Mouse (Mus musculus) erythroblast, embryonic 14.5 days (primary cell): ENCODE results near the gene Papola. TPM values are rescaled to one million over a fixed set of nuclear protein-coding genes. Genes with fewer than 3 reads are reported as not detected.

ENCODE experiments used
- H3K27me3 ChIP-seq: 2 replicates; pipeline ENCODE4 v1.6.1; 2012; ENCODE audit warnings: inconsistent platforms; ENCODE audit not compliant: control insufficient read depth
- H3K36me3 ChIP-seq: 2 replicates; pipeline ENCODE4 v1.6.1; 2012; ENCODE audit warnings: mild to moderate bottlenecking, inconsistent platforms; ENCODE audit not compliant: control insufficient read depth
- H3K4me1 ChIP-seq: 2 replicates; pipeline ENCODE4 v1.6.1; 2012; ENCODE audit warnings: inconsistent platforms; ENCODE audit not compliant: control insufficient read depth
- H3K4me3 ChIP-seq: replicated peaks from 2 replicates; pipeline ENCODE3; 2012; ENCODE audit warnings: moderate library complexity, mild to moderate bottlenecking, inconsistent platforms
- H3K9me3 ChIP-seq: 2 replicates; pipeline ENCODE4 v1.6.1; 2012; ENCODE audit warnings: low read length, inconsistent platforms, mixed read lengths; ENCODE audit not compliant: control insufficient read depth
- GATA1 ChIP-seq: IDR thresholded peaks from 2 replicates; pipeline ENCODE4 v1.6.1; 2012; ENCODE audit warnings: low read length, inconsistent platforms, mixed read lengths
- TAL1 ChIP-seq: IDR thresholded peaks from 3 replicates; pipeline ENCODE4 v1.6.1; 2012; ENCODE audit warnings: low read length, inconsistent platforms, mixed read lengths
- polyA plus RNA-seq: library from polyadenylated mRNA; stranded (reverse); fragments of >175 nt; gene quantifications from 2 replicates; pipeline ENCODE4 v1.2.3, GENCODE M21; 2012

Gene Papola
- 8.4 and 14.5 TPM in 2 replicates for polyA plus RNA-seq

- peaks cover 26% of the 10 kb centered on the region for H3K36me3 ChIP-seq
- no peaks in the 10 kb centered on the region for H3K27me3 ChIP-seq
- H3K4me3 ChIP-seq: peak within 1 kb of the TSS; percentile 95
- no peak for TF ChIP-seq TAL1
- no peak for TF ChIP-seq GATA1
- peaks cover 37% of the 10 kb centered on the region for H3K4me1 ChIP-seq
- H3K9me3 ChIP-seq: no peaks in the 10 kb centered on the region
Observed at GRCm38 (mm10) chr12:105784196-105784999, at the start of gene Papola. Papola (plus strand) TSS chr12:105784694.

GRCm38 (mm10) chr12:105735226-105735888 lies 49.1 kb upstream of the Papola start:
- H3K9me3 ChIP-seq: peaks cover 10% of the 10 kb centered on the region
- H3K4me3 ChIP-seq: no peak overlapping the region
- H3K36me3 ChIP-seq: no peaks in the 10 kb centered on the region; the same call in 1 of the 2 replicates
- TF ChIP-seq GATA1 (no peak), TAL1 (no peak)
- no peaks in the 10 kb centered on the region for H3K27me3 ChIP-seq
- H3K4me1 ChIP-seq: peaks cover 15% of the 10 kb centered on the region

- no peaks in the 10 kb centered on the region; the same call in 1 of the 2 replicates for H3K36me3 ChIP-seq
- no peak overlapping the region for H3K4me3 ChIP-seq
- H3K27me3 ChIP-seq: no peaks in the 10 kb centered on the region
- peaks cover 13% of the 10 kb centered on the region for H3K4me1 ChIP-seq
- TF ChIP-seq GATA1 (no peak), TAL1 (no peak)
- H3K9me3 ChIP-seq: peaks cover 10% of the 10 kb centered on the region
Observed at GRCm38 (mm10) chr12:105735889-105736251, 48.6 kb upstream of the Papola start.

- peaks cover 8% of the 10 kb centered on the region for H3K4me1 ChIP-seq
- no peak for TF ChIP-seq GATA1
- no peaks in the 10 kb centered on the region for H3K27me3 ChIP-seq
- no peaks in the 10 kb centered on the region; the same call in 1 of the 2 replicates for H3K36me3 ChIP-seq
- no peak overlapping the region for H3K4me3 ChIP-seq
- peaks cover 13% of the 10 kb centered on the region for H3K9me3 ChIP-seq
Observed at GRCm38 (mm10) chr12:105738316-105739096, 46.0 kb upstream of the Papola start.

- Histone ChIP-seq H3K4me1 (peaks cover 8% of the 10 kb centered on the region), H3K36me3 (no peaks in the 10 kb centered on the region; the same call in 1 of the 2 replicates), H3K9me3 (peaks cover 15% of the 10 kb centered on the region), H3K27me3 (no peaks in the 10 kb centered on the region), H3K4me3 (no peak overlapping the region)
- no peak for TF ChIP-seq TAL1
- no peak for TF ChIP-seq GATA1
Observed at GRCm38 (mm10) chr12:105739656-105740055, 44.8 kb upstream of the Papola start.

GRCm38 (mm10) chr12:105748114-105748513 lies 36.4 kb upstream of the Papola start:
- Histone ChIP-seq H3K4me1 (no peaks in the 10 kb centered on the region; the same call in 1 of the 2 replicates), H3K4me3 (no peak overlapping the region), H3K27me3 (no peaks in the 10 kb centered on the region), H3K36me3 (no peaks in the 10 kb centered on the region), H3K9me3 (peaks cover 5% of the 10 kb centered on the region; the same call in 1 of the 2 replicates)
- no peak for TF ChIP-seq GATA1
- TF ChIP-seq TAL1: no peak

GRCm38 (mm10) chr12:105753813-105754212 lies 30.7 kb upstream of the Papola start:
- H3K36me3 ChIP-seq: no peaks in the 10 kb centered on the region
- H3K9me3 ChIP-seq: peaks cover 7% of the 10 kb centered on the region
- no peak for TF ChIP-seq GATA1
- TF ChIP-seq TAL1: no peak
- H3K4me1 ChIP-seq: peaks cover 17% of the 10 kb centered on the region
- no peak overlapping the region for H3K4me3 ChIP-seq
- H3K27me3 ChIP-seq: no peaks in the 10 kb centered on the region

- TF ChIP-seq TAL1: no peak
- TF ChIP-seq GATA1: no peak
- Histone ChIP-seq H3K4me1 (peaks cover 42% of the 10 kb centered on the region), H3K27me3 (no peaks in the 10 kb centered on the region), H3K36me3 (no peaks in the 10 kb centered on the region), H3K9me3 (peaks cover 7% of the 10 kb centered on the region), H3K4me3 (no peak overlapping the region)
Observed at GRCm38 (mm10) chr12:105757816-105758497, 26.5 kb upstream of the Papola start.
